Mouse (Mus musculus) heart, postnatal 0 days (tissue): ENCODE results near the gene Supt6.

Experiments
- CTCF ChIP-seq: IDR thresholded peaks from 2 replicates; pipeline ENCODE4 v1.5.1; 2016; ENCODE audit warnings: antibody characterized with exemption, control low read depth, low read depth
- EP300 ChIP-seq: IDR thresholded peaks from 2 replicates; pipeline ENCODE4 v1.6.1; 2016; ENCODE audit warnings: antibody characterized with exemption, low read depth

DNA sequence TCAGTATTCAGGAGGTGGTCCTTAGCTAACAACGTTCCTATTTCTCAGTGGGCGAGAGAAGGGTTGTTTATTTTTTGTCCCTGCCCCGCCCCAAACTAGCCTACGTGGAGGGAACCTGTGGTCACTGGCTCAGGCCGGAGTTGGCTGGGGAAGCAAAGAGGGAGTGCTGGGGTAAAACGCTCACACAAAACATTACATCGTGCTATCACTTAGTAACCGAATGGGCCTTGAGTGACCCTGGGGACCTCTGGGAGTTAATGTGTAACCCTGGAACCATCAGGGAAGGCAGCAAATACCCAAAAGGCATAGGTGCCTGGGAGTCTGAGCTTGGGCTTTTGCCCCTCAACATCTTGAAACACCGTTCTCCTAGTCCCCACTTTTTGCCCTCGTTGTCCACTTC, 68.3 kb downstream of the Supt6 start:
- TF ChIP-seq CTCF (no peak), EP300 (no peak)
